Comparison of ENCODE assay signal across 11 mouse cellular contexts in genomic region chr10:99152063-99152462, GRCm38 (mm10). TPM values are rescaled to one million over a fixed set of nuclear protein-coding genes. Genes with fewer than 3 reads are reported as not detected.
DNase-seq lines count a peak whose midpoint lies in the region; ATAC-seq and TF ChIP-seq lines count a peak whose summit lies in the region.
"Had no signal": no experiment of that assay in that cellular context is flagged by ENCODE, and none has a peak within 500 bp of the region (broad histone marks: within the 10 kb centered on the region; RNA-seq: fewer than 3 reads in every experiment).

No protein-coding gene starts in this region.

- no peak overlapping the region for H3K4me2 ChIP-seq in hindbrain, postnatal 0 days (ENCODE audit: low read depth, low read length)
- H3K4me2 ChIP-seq in hindbrain, embryonic 16.5 days (ENCODE audit: low read length), result no peak overlapping the region
- no peak overlapping the region for H3K4me2 ChIP-seq in forebrain, embryonic 12.5 days
- H3K4me2 ChIP-seq: hindbrain, embryonic 15.5 days; stomach, embryonic 15.5 days had no signal

- no peaks in the 10 kb centered on the region for H3K27me3 ChIP-seq in hindbrain, postnatal 0 days (ENCODE audit: insufficient read depth, low read length)
- no peaks in the 10 kb centered on the region for H3K27me3 ChIP-seq in hindbrain, embryonic 16.5 days (replicated peaks; ENCODE audit: control insufficient read depth, insufficient read depth, low read length)
- H3K27me3 ChIP-seq in forebrain, embryonic 12.5 days, result no peaks in the 10 kb centered on the region
- H3K27me3 ChIP-seq: hindbrain, embryonic 15.5 days; megakaryocyte, embryonic 14.5 days; stomach, embryonic 15.5 days had no signal

- no peak overlapping the region for H3K9ac ChIP-seq in hindbrain, postnatal 0 days (replicated peaks; ENCODE audit: low read length)
- H3K9ac ChIP-seq in hindbrain, embryonic 16.5 days (ENCODE audit: low read depth, low read length), result no peak overlapping the region
- no peak overlapping the region for H3K9ac ChIP-seq in forebrain, embryonic 12.5 days
- H3K9ac ChIP-seq: hindbrain, embryonic 15.5 days; stomach, embryonic 15.5 days had no signal

- TF ChIP-seq CTCF in hindbrain, postnatal 0 days (IDR thresholded peaks at IDR 0.05; ENCODE audit: low read depth), result peak; percentile 55

- intact Hi-C loops in heart, postnatal 14 days (cut with DNase I), result loop anchor here (5.0 kb wide), 1 partner anchor 45 kb away; the partner anchor contains the start of genes Galnt4 and Poc1b

- H3K36me3 ChIP-seq in hindbrain, postnatal 0 days (ENCODE audit: insufficient read depth, low read length), result peaks cover 4% of the 10 kb centered on the region; the same call in 1 of the 2 replicates
- peaks cover 2% of the 10 kb centered on the region; the same call in 1 of the 2 replicates for H3K36me3 ChIP-seq in hindbrain, embryonic 16.5 days (ENCODE audit: control insufficient read depth, insufficient read depth, low read length)
- H3K36me3 ChIP-seq in forebrain, embryonic 12.5 days (replicated peaks), result peaks cover 21% of the 10 kb centered on the region

- H3K4me3 ChIP-seq in hindbrain, postnatal 0 days (ENCODE audit: low read length), result no peak overlapping the region
- no peak overlapping the region for H3K4me3 ChIP-seq in hindbrain, embryonic 16.5 days (ENCODE audit: low read length)
- H3K4me3 ChIP-seq in forebrain, embryonic 12.5 days (replicated peaks), result no peak overlapping the region
- H3K4me3 ChIP-seq: hindbrain, embryonic 15.5 days; megakaryocyte, embryonic 14.5 days; stomach, embryonic 15.5 days had no signal

- H3K9me3 ChIP-seq in hindbrain, postnatal 0 days (ENCODE audit: low read length), result no peaks in the 10 kb centered on the region
- no peaks in the 10 kb centered on the region for H3K9me3 ChIP-seq in hindbrain, embryonic 16.5 days (ENCODE audit: control insufficient read depth, low read length)
- H3K9me3 ChIP-seq in forebrain, embryonic 12.5 days, result no peaks in the 10 kb centered on the region
- H3K9me3 ChIP-seq: hindbrain, embryonic 15.5 days; megakaryocyte, embryonic 14.5 days; stomach, embryonic 15.5 days had no signal

- WGBS in hindbrain, postnatal 0 days, result 95% methylated on average over 6 of the region's 6 CpGs
- 94% methylated on average over 6 of the region's 6 CpGs for WGBS in hindbrain, embryonic 16.5 days
- WGBS in forebrain, embryonic 12.5 days, result 96% methylated on average over 6 of the region's 6 CpGs

- no peaks in the 10 kb centered on the region for H3K4me1 ChIP-seq in hindbrain, postnatal 0 days (ENCODE audit: insufficient read depth, low read length)
- no peaks in the 10 kb centered on the region for H3K4me1 ChIP-seq in hindbrain, embryonic 16.5 days (ENCODE audit: control insufficient read depth, insufficient read depth, low read depth, low read length)
- H3K4me1 ChIP-seq in forebrain, embryonic 12.5 days, result no peaks in the 10 kb centered on the region
- H3K4me1 ChIP-seq: hindbrain, embryonic 15.5 days; stomach, embryonic 15.5 days had no signal

- no peak overlapping the region for H3K27ac ChIP-seq in hindbrain, postnatal 0 days
- H3K27ac ChIP-seq in hindbrain, embryonic 16.5 days (ENCODE audit: low read depth, low read length), result no peak overlapping the region
- no peak overlapping the region for H3K27ac ChIP-seq in forebrain, embryonic 12.5 days
- H3K27ac ChIP-seq: hindbrain, embryonic 15.5 days; stomach, embryonic 15.5 days had no signal

- DNase-seq in hindbrain, postnatal 0 days (ENCODE audit: low spot score), result peak; percentile 28
- DNase-seq in CD4-positive helper T cell, adult 2 months (ENCODE audit: low read depth, low spot score), result peak; percentile 68
- no peak for DNase-seq in gastrocnemius, adult 8-10 months (ENCODE audit: low spot score in 2 of 2)
- no peak for DNase-seq in heart, postnatal 14 days

- ATAC-seq in hindbrain, postnatal 0 days, result no peak
- ATAC-seq in hindbrain, embryonic 16.5 days, result no peak
- ATAC-seq in common myeloid progenitor, adult 5-6 weeks (replicated peaks; ENCODE audit: low read depth, poor library complexity, severe bottlenecking), result peak; percentile 57; the same call in 1 of the 2 replicates
- ATAC-seq in megakaryocyte progenitor cell, adult 5-6 weeks (replicated peaks; ENCODE audit: poor library complexity), result peak; percentile 72
- no peak for ATAC-seq in forebrain, embryonic 12.5 days (ENCODE audit: low FRiP score)

RNA-seq across cellular contexts. Expression of gene Phxr2, which starts 25.9 kb away (rescaled TPM):
- not detected in 2 replicates for total RNA-seq in hindbrain, postnatal 0 days (2014; rRNA removed)
- polyA plus RNA-seq in hindbrain, postnatal 0 days (2015; fragmentation: Nextera tagmentation; extraction: Ambion mirVana), result not detected in 2 replicates
- polyA plus RNA-seq in hindbrain, embryonic 16.5 days (2015; fragmentation: Nextera tagmentation; extraction: Ambion mirVana), result 0.14 TPM in 1 of 2 replicates, not detected in the other
- not detected in 2 replicates for total RNA-seq in common myeloid progenitor, adult 5-6 weeks (2017)
- not detected in 2 replicates for total RNA-seq in megakaryocyte progenitor cell, adult 5-6 weeks (2015)
- total RNA-seq in megakaryocyte progenitor cell, adult 5-6 weeks (2017), result not detected in 2 replicates
- not detected for total RNA-seq in gastrocnemius, adult 8-10 months (2022)
- total RNA-seq in heart, postnatal 14 days (2021), result not detected
- polyA plus RNA-seq in forebrain, embryonic 12.5 days (2016; fragmentation: Nextera tagmentation; extraction: Ambion mirVana), result not detected in 2 replicates
- polyA plus RNA-seq: hindbrain, embryonic 15.5 days; stomach, embryonic 15.5 days had no signal

RNA-seq across cellular contexts. Expression of gene Galnt4, which starts 44.1 kb away (rescaled TPM):
- total RNA-seq in hindbrain, postnatal 0 days (2014; rRNA removed), result 5.1 and 5.2 TPM in 2 replicates
- polyA plus RNA-seq in hindbrain, postnatal 0 days (2015; fragmentation: Nextera tagmentation; extraction: Ambion mirVana), result 3.3 and 3.4 TPM in 2 replicates
- polyA plus RNA-seq in hindbrain, embryonic 16.5 days (2015; fragmentation: Nextera tagmentation; extraction: Ambion mirVana), result 2.9 and 3.3 TPM in 2 replicates
- 9.2 and 9.6 TPM in 2 replicates for total RNA-seq in common myeloid progenitor, adult 5-6 weeks (2017)
- 8.5 and 10.8 TPM in 2 replicates for total RNA-seq in megakaryocyte progenitor cell, adult 5-6 weeks (2015)
- total RNA-seq in megakaryocyte progenitor cell, adult 5-6 weeks (2017), result 9.9 and 11.8 TPM in 2 replicates
- total RNA-seq in gastrocnemius, adult 8-10 months (2022), result 1 to 10 TPM in 2 of 4 experiments, under 1 TPM in 2; 0.80 to 1.3 (median 1.1) TPM
- total RNA-seq in heart, postnatal 14 days (2021), result 1 to 10 TPM; 4.0 to 4.2 TPM
- polyA plus RNA-seq in forebrain, embryonic 12.5 days (2016; fragmentation: Nextera tagmentation; extraction: Ambion mirVana), result 4.4 and 5.1 TPM in 2 replicates

RNA-seq across cellular contexts. Expression of gene Poc1b, which starts 45.2 kb away (rescaled TPM):
- total RNA-seq in hindbrain, postnatal 0 days (2014; rRNA removed), result 10.1 and 13.8 TPM in 2 replicates
- 9.7 and 11.0 TPM in 2 replicates for polyA plus RNA-seq in hindbrain, postnatal 0 days (2015; fragmentation: Nextera tagmentation; extraction: Ambion mirVana)
- polyA plus RNA-seq in hindbrain, embryonic 16.5 days (2015; fragmentation: Nextera tagmentation; extraction: Ambion mirVana), result 9.1 and 13.3 TPM in 2 replicates
- total RNA-seq in common myeloid progenitor, adult 5-6 weeks (2017), result 20.3 and 22.9 TPM in 2 replicates
- 32.8 and 41.8 TPM in 2 replicates for total RNA-seq in megakaryocyte progenitor cell, adult 5-6 weeks (2015)
- total RNA-seq in megakaryocyte progenitor cell, adult 5-6 weeks (2017), result 10.6 and 12.0 TPM in 2 replicates
- 1 to 10 TPM; 2.4 to 5.5 (median 3.7) TPM for total RNA-seq in gastrocnemius, adult 8-10 months (2022)
- 1 to 10 TPM; 7.6 to 8.8 TPM for total RNA-seq in heart, postnatal 14 days (2021)
- 24.6 and 25.5 TPM in 2 replicates for polyA plus RNA-seq in forebrain, embryonic 12.5 days (2016; fragmentation: Nextera tagmentation; extraction: Ambion mirVana)

Comparison
In these comparisons a context has a peak if more than half of its experiments do, and no peak if none do; other contexts are left out.
1. ATAC-seq: peak in common myeloid progenitor, adult 5-6 weeks (single experiment) and megakaryocyte progenitor cell, adult 5-6 weeks (single experiment); none in hindbrain, postnatal 0 days (single experiment), hindbrain, embryonic 16.5 days (single experiment) and forebrain, embryonic 12.5 days (single experiment).
2. DNase-seq: peak in hindbrain, postnatal 0 days (single experiment) and CD4-positive helper T cell, adult 2 months (single experiment); none in gastrocnemius, adult 8-10 months (0 of 2) and heart, postnatal 14 days (0 of 2).